Mouse (Mus musculus) adrenal gland, adult 10 weeks (tissue): ENCODE data around the gene Plk5. TPM values are rescaled to one million over a fixed set of nuclear protein-coding genes. Genes with fewer than 3 reads are reported as not detected.

Experiments
- polyA plus RNA-seq: library from polyadenylated mRNA; stranded (reverse); fragments of 350-450 nt; fragmentation: Illumina TruSeq; extraction: RNeasy Lipid Tissue Mini Kit (QIAGEN cat#74804); gene quantifications from one replicate; pipeline ENCODE4 v1.2.3, GENCODE M21; 2014; ENCODE audit warnings: low read depth, low replicate concordance

Gene Plk5
- not detected for polyA plus RNA-seq

GRCm38 (mm10) chr10:80356001-80356682 lies at the start of gene Plk5:
Plk5 (plus strand) TSS chr10:80356459.

GRCm38 (mm10) chr10:80320340-80320760 lies 35.9 kb upstream of the Plk5 start, which contains the start of gene 2310011J03Rik:
2310011J03Rik (minus strand) TSS chr10:80320537.

GRCm38 (mm10) chr10:80329273-80330081 lies 26.8 kb upstream of the Plk5 start, which contains the start of the genes Pcsk4 and Reep6:
Pcsk4 (minus strand) TSS chr10:80329498.
Reep6 (plus strand) TSS chr10:80329953.

GRCm38 (mm10) chr10:80348244-80348781 lies 7.9 kb upstream of the Plk5 start, which contains the start of gene Adamtsl5:
Adamtsl5 (minus strand) TSS chr10:80348412.

GRCm38 (mm10) chr10:80387522-80387959 lies 31.3 kb downstream of the Plk5 start, which contains the start of gene Mex3d:
Mex3d (minus strand) TSS chr10:80387659.

GRCm38 (mm10) chr10:80399191-80399972 lies 43.1 kb downstream of the Plk5 start, which contains the start of gene Mbd3:
Mbd3 (minus strand) TSS chr10:80399550.

GRCm38 (mm10) chr10:80406684-80407501 lies 50.6 kb downstream of the Plk5 start, which contains the start of gene Uqcr11:
Uqcr11 (minus strand) TSS chr10:80406830.

Other genes starting within 250 kb of the Plk5 start
- 8.0 TPM for gene Stk11, start 240.7 kb upstream of the Plk5 start, polyA plus RNA-seq
- gene Atp5d, start 217.8 kb upstream of the Plk5 start, polyA plus RNA-seq: 0.70 TPM
- gene Cbarp, start 215.6 kb upstream of the Plk5 start, polyA plus RNA-seq: 1.5 TPM
- 7.6 TPM for gene Midn, start 208.2 kb upstream of the Plk5 start, polyA plus RNA-seq
- 21.3 TPM for gene Cirbp, start 190.5 kb upstream of the Plk5 start, polyA plus RNA-seq
- 1.0 TPM for gene 1600002K03Rik, start 183.5 kb upstream of the Plk5 start, polyA plus RNA-seq
- gene Efna2, start 177.0 kb upstream of the Plk5 start, polyA plus RNA-seq: 2.2 TPM
- gene Mum1, start 130.0 kb upstream of the Plk5 start, polyA plus RNA-seq: 7.3 TPM
- gene Ndufs7, start 107.3 kb upstream of the Plk5 start, polyA plus RNA-seq: 5.8 TPM
- gene Gamt, start 95.4 kb upstream of the Plk5 start, polyA plus RNA-seq: 2.7 TPM
- 17.0 TPM for gene Dazap1, start 95.0 kb upstream of the Plk5 start, polyA plus RNA-seq
- gene Rps15, start 64.0 kb upstream of the Plk5 start, polyA plus RNA-seq: not detected
- not detected for gene Apc2, start 60.5 kb upstream of the Plk5 start, polyA plus RNA-seq
- gene 2310011J03Rik, start 35.9 kb upstream of the Plk5 start, polyA plus RNA-seq: 1.4 TPM
- gene Pcsk4, start 27.0 kb upstream of the Plk5 start, polyA plus RNA-seq: not detected
- gene Reep6, start 26.5 kb upstream of the Plk5 start, polyA plus RNA-seq: not detected
- gene Adamtsl5, start 8.0 kb upstream of the Plk5 start, polyA plus RNA-seq: 0.82 TPM
- gene Mex3d, start 31.2 kb downstream of the Plk5 start, polyA plus RNA-seq: 13.4 TPM
- gene Mbd3, start 43.1 kb downstream of the Plk5 start, polyA plus RNA-seq: not detected
- gene Uqcr11, start 50.4 kb downstream of the Plk5 start, polyA plus RNA-seq: not detected
- gene Tcf3, start 77.2 kb downstream of the Plk5 start, polyA plus RNA-seq: 3.1 TPM
- gene Onecut3, start 138.4 kb downstream of the Plk5 start, polyA plus RNA-seq: not detected
- not detected for gene Atp8b3, start 182.7 kb downstream of the Plk5 start, polyA plus RNA-seq
- gene Rexo1, start 205.1 kb downstream of the Plk5 start, polyA plus RNA-seq: 0.52 TPM
- gene Klf16, start 220.9 kb downstream of the Plk5 start, polyA plus RNA-seq: 1.2 TPM
- gene Abhd17a, start 233.9 kb downstream of the Plk5 start, polyA plus RNA-seq: not detected
- gene Scamp4, start 246.4 kb downstream of the Plk5 start, polyA plus RNA-seq: 1.0 TPM
- gene Adat3, start 246.4 kb downstream of the Plk5 start, polyA plus RNA-seq: not detected
- gene Gm49322, start 249.6 kb downstream of the Plk5 start, polyA plus RNA-seq: not detected